Mouse (Mus musculus) thymus, postnatal 36 days (tissue): Measurements from ENCODE around the gene Zmiz1.

Source experiments
- DNase-seq, 2 experiments: peaks; one replicate each; pipeline ENCODE4 v3.0.0; 2022; ENCODE audit warnings: mixed read lengths in 2 of 2

The Zmiz1 gene

GRCm38 (mm10) chr14:25661185-25661920, 202.4 kb downstream of the Zmiz1 start:
- no peak for DNase-seq

- no peak for DNase-seq
These were observed 204.8 kb downstream of the Zmiz1 start for GRCm38 (mm10) chr14:25663649-25664309.

- no peak for DNase-seq
These were observed 205.3 kb downstream of the Zmiz1 start for GRCm38 (mm10) chr14:25664310-25664695.

GRCm38 (mm10) chr14:25665314-25665970, 206.5 kb downstream of the Zmiz1 start:
- no peak for DNase-seq

- DNase-seq = no peak
These were observed 207.8 kb downstream of the Zmiz1 start for GRCm38 (mm10) chr14:25666668-25667376.

GRCm38 (mm10) chr14:25667587-25667986, 208.6 kb downstream of the Zmiz1 start:
- no peak for DNase-seq

- no peak for DNase-seq
These were observed 220.6 kb downstream of the Zmiz1 start for GRCm38 (mm10) chr14:25679625-25680024.

- no peak for DNase-seq
These were observed 223.0 kb downstream of the Zmiz1 start for GRCm38 (mm10) chr14:25682020-25682419.

GRCm38 (mm10) chr14:25686216-25686945, 227.4 kb downstream of the Zmiz1 start:
- no peak for DNase-seq

- no peak for DNase-seq
These were observed 228.3 kb downstream of the Zmiz1 start for GRCm38 (mm10) chr14:25686983-25687901.

GRCm38 (mm10) chr14:25693271-25693887, 234.4 kb downstream of the Zmiz1 start:
- DNase-seq = no peak

- peak; percentile 97 to 99 for DNase-seq
These were observed 235.0 kb downstream of the Zmiz1 start, which contains the start of gene Ppif for GRCm38 (mm10) chr14:25693888-25694568. Ppif (plus strand) TSS chr14:25694154.

GRCm38 (mm10) chr14:25694569-25694897, 235.5 kb downstream of the Zmiz1 start:
- DNase-seq = peak in 1 of 2 experiments; percentile 44

GRCm38 (mm10) chr14:25695059-25695458, 236.1 kb downstream of the Zmiz1 start:
- no peak for DNase-seq

- DNase-seq = no peak
These were observed 237.4 kb downstream of the Zmiz1 start for GRCm38 (mm10) chr14:25696356-25696755.

- DNase-seq = no peak
These were observed 243.0 kb downstream of the Zmiz1 start for GRCm38 (mm10) chr14:25701986-25702385.

GRCm38 (mm10) chr14:25707691-25708181, 248.8 kb downstream of the Zmiz1 start:
- DNase-seq = peak; percentile 65 to 70

- DNase-seq = peak in 1 of 2 experiments; percentile 24
These were observed 249.5 kb downstream of the Zmiz1 start for GRCm38 (mm10) chr14:25708451-25708850.

GRCm38 (mm10) chr14:25708917-25709316, 249.9 kb downstream of the Zmiz1 start:
- peak in 1 of 2 experiments; percentile 11 for DNase-seq

GRCm38 (mm10) chr14:25710073-25710472, 251.1 kb downstream of the Zmiz1 start:
- peak in 1 of 2 experiments; percentile 3 for DNase-seq
